Mouse (Mus musculus) brain, embryonic 14.5 days (tissue): ENCODE results near the gene Rbm47.

Source experiments
- CTCF ChIP-seq: fragments of 200-500 bp; IDR thresholded peaks from 2 replicates; pipeline ENCODE4 v1.5.1; 2012; ENCODE audit warnings: inconsistent platforms, mild to moderate bottlenecking, moderate library complexity, borderline replicate concordance; ENCODE audit not compliant: insufficient read depth, insufficient read length; ENCODE audit errors: extremely low read depth
- POLR2A ChIP-seq: fragments of 200-500 bp; IDR thresholded peaks from 2 replicates; pipeline ENCODE4 v1.6.1; 2012; ENCODE audit warnings: mild to moderate bottlenecking, inconsistent platforms, borderline replicate concordance; ENCODE audit not compliant: poor library complexity, insufficient read depth, insufficient read length, severe bottlenecking; ENCODE audit errors: extremely low read depth

DNA sequence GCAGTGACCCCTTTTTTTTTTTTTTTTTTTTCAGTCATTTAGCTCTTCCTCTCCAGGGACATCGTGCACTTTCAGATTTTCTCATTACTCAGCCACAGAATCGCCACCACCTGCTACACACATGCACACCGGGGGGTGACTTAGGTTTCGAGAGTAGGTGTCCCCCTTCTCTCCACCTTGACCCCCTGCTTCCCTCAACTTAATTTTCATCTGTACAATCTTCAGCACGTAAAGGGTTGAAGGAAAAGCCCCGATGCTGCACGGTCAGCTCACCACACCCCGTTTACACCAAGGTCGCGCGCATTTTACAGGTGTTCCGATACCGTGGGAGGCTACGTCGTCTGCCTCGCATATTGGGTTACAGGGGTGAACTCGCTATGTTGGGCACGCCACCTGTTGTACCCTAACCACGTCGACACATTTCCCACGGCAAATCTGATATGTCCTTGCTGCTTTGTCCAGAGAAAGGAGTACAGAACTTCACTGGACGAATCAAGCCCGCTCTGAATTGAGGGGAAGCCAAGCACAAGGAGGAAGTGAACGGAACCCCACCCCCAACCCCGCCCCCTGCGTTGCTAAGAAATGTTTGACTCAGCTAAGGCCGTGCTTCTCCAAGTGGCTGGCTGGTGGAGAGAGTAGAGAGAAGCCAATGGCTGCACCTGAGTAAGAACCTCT, 103.3 kb downstream of the Rbm47 start:
- no peak for TF ChIP-seq CTCF
- no peak for TF ChIP-seq POLR2A
